Mouse (Mus musculus) thymus, postnatal 25 days (tissue): ENCODE measurements around the gene Mcrs1.

ENCODE experiments used
- DNase-seq: peaks from one replicate; pipeline ENCODE4 v3.0.0; 2022

Mcrs1 gene

GRCm38 (mm10) chr15:99198761-99199160, 53.0 kb downstream of the Mcrs1 start:
- peak; percentile 39 for DNase-seq

- DNase-seq: no peak
These were observed 56.7 kb downstream of the Mcrs1 start for GRCm38 (mm10) chr15:99195043-99195442.

GRCm38 (mm10) chr15:99194358-99194757, 57.4 kb downstream of the Mcrs1 start:
- DNase-seq: no peak
